Mouse (Mus musculus) CH12.LX (cell line): ENCODE measurements around the gene Rab17. TPM values are rescaled to one million over a fixed set of nuclear protein-coding genes. Genes with fewer than 3 reads are reported as not detected.

Experiments
- DNase-seq: peaks from one replicate; pipeline ENCODE4 v3.0.0-alpha.2; 2013; ENCODE audit errors: extremely low read depth
- H3K27ac ChIP-seq: 2 replicates; pipeline ENCODE4 v1.5.1; 2012; ENCODE audit warnings: low read depth, mild to moderate bottlenecking, control low read depth, moderate library complexity; ENCODE audit not compliant: insufficient read depth
- H3K27me3 ChIP-seq: replicated peaks from 2 replicates; pipeline ENCODE3; 2012; ENCODE audit warnings: inconsistent platforms
- H3K36me3 ChIP-seq, 2 experiments: replicated peaks in 1 of 2; 2 replicates each; pipeline versions ENCODE3 to v1.6.1; 2012; ENCODE audit warnings: inconsistent platforms in 1 of 2, low read length in 1 of 2, mild to moderate bottlenecking in 1 of 2, mixed read lengths in 1 of 2, moderate library complexity in 1 of 2; ENCODE audit not compliant: control insufficient read depth in 1 of 2, insufficient read depth in 1 of 2
- H3K4me1 ChIP-seq, 2 experiments: 2 replicates each; pipeline ENCODE4 v1.6.1; 2012; ENCODE audit warnings: inconsistent platforms in 1 of 2, moderate library complexity in 1 of 2; ENCODE audit not compliant: insufficient read depth in 2 of 2, control insufficient read depth in 1 of 2
- H3K4me2 ChIP-seq: 2 replicates; pipeline ENCODE4 v1.6.1; 2012; ENCODE audit warnings: low read depth, mild to moderate bottlenecking, control low read depth; ENCODE audit not compliant: poor library complexity, insufficient read depth, severe bottlenecking
- H3K4me3 ChIP-seq, 3 experiments: fragments of 150-350 bp in 1 of 3; sonication (generic) in 1 of 3; replicated peaks in 1 of 3; 2 replicates each; pipeline versions ENCODE3 to v1.5.1; 2011 to 2012; ENCODE audit warnings: low read depth in 2 of 3, low read length in 2 of 3, mild to moderate bottlenecking in 2 of 3, moderate library complexity in 2 of 3, control low read depth in 1 of 3, improper control_type of control experiment in 1 of 3, inconsistent platforms in 1 of 3, mixed read lengths in 1 of 3; ENCODE audit not compliant: poor library complexity in 1 of 3
- H3K79me2 ChIP-seq: replicated peaks from 2 replicates; pipeline ENCODE4 v1.6.1; 2012; ENCODE audit warnings: mild to moderate bottlenecking, moderate library complexity; ENCODE audit not compliant: control insufficient read depth, poor library complexity, insufficient read depth, severe bottlenecking; ENCODE audit errors: extremely low read depth
- H3K9ac ChIP-seq: 2 replicates; pipeline ENCODE4 v1.6.1; 2012; ENCODE audit warnings: low read depth, mild to moderate bottlenecking, control low read depth, moderate library complexity; ENCODE audit not compliant: insufficient read depth
- H3K9me3 ChIP-seq: replicated peaks from 2 replicates; pipeline ENCODE3; 2012; ENCODE audit warnings: low read length, inconsistent platforms, mixed read lengths
- BHLHE40 ChIP-seq: IDR thresholded peaks from 2 replicates; pipeline ENCODE4 v1.6.1; 2011; ENCODE audit warnings: mild to moderate bottlenecking, low read depth, low read length, improper control_type of control experiment
- CHD1 ChIP-seq: IDR thresholded peaks from 2 replicates; pipeline ENCODE4 v1.6.1; 2012; ENCODE audit warnings: low read depth, low read length, improper control_type of control experiment, inconsistent platforms
- CHD2 ChIP-seq: IDR thresholded peaks from 2 replicates; pipeline ENCODE4 v1.6.1; 2011; ENCODE audit warnings: low read length, improper control_type of control experiment
- E2F4 ChIP-seq: IDR thresholded peaks from 2 replicates; pipeline ENCODE4 v1.6.1; 2011; ENCODE audit warnings: low read depth, low read length, improper control_type of control experiment; ENCODE audit not compliant: insufficient replicate concordance
- ELF1 ChIP-seq: IDR thresholded peaks from 2 replicates; pipeline ENCODE4 v1.6.1; 2014; ENCODE audit warnings: low read depth, mild to moderate bottlenecking, inconsistent platforms, low read length, improper control_type of control experiment
- EP300 ChIP-seq: IDR thresholded peaks from 2 replicates; pipeline ENCODE4 v1.6.1; 2011; ENCODE audit warnings: low read length, improper control_type of control experiment
- ETS1 ChIP-seq: conservative IDR thresholded peaks from 2 replicates; pipeline ENCODE4 v1.6.1; 2012; ENCODE audit warnings: low read depth, mild to moderate bottlenecking, inconsistent platforms, low read length, improper control_type of control experiment, moderate library complexity
- GABPA ChIP-seq: IDR thresholded peaks from 2 replicates; pipeline ENCODE4 v1.6.1; 2012; ENCODE audit warnings: low read depth, low read length, improper control_type of control experiment, inconsistent platforms; ENCODE audit not compliant: insufficient replicate concordance
- HCFC1 ChIP-seq: IDR thresholded peaks from 2 replicates; pipeline ENCODE4 v1.6.1; 2012; ENCODE audit warnings: low read depth, mild to moderate bottlenecking, inconsistent platforms, low read length, improper control_type of control experiment
- IRF4 ChIP-seq: IDR thresholded peaks from 2 replicates; pipeline ENCODE4 v1.6.1; 2014; ENCODE audit warnings: low read depth, mild to moderate bottlenecking, inconsistent platforms, low read length, improper control_type of control experiment
- JUN ChIP-seq: IDR thresholded peaks from 2 replicates; pipeline ENCODE4 v1.6.1; 2011; ENCODE audit warnings: low read depth, mild to moderate bottlenecking, low read length, improper control_type of control experiment, moderate library complexity; ENCODE audit not compliant: insufficient read depth
- JUND ChIP-seq: conservative IDR thresholded peaks from 2 replicates; pipeline ENCODE4 v1.6.1; 2011; ENCODE audit warnings: low read depth, low read length, improper control_type of control experiment
- KAT2A ChIP-seq: IDR thresholded peaks from 2 replicates; pipeline ENCODE4 v1.6.1; 2012; ENCODE audit warnings: low read length, improper control_type of control experiment, inconsistent platforms; ENCODE audit not compliant: insufficient replicate concordance
- MAFK ChIP-seq: IDR thresholded peaks from 2 replicates; pipeline ENCODE4 v1.6.1; 2011; ENCODE audit warnings: low read length, improper control_type of control experiment; ENCODE audit not compliant: insufficient replicate concordance
- MAX ChIP-seq: IDR thresholded peaks from 2 replicates; pipeline ENCODE4 v1.6.1; 2011; ENCODE audit warnings: low read length, improper control_type of control experiment
- MAZ ChIP-seq: IDR thresholded peaks from 2 replicates; pipeline ENCODE4 v1.6.1; 2012; ENCODE audit warnings: low read depth, mild to moderate bottlenecking, inconsistent platforms, low read length, improper control_type of control experiment, moderate library complexity
- MEF2A ChIP-seq: IDR thresholded peaks from 2 replicates; pipeline ENCODE4 v1.6.1; 2014; ENCODE audit warnings: low read depth, mild to moderate bottlenecking, inconsistent platforms, low read length, improper control_type of control experiment, borderline replicate concordance
- MYC ChIP-seq: IDR thresholded peaks from 2 replicates; pipeline ENCODE4 v1.6.1; 2011; ENCODE audit warnings: low read depth, mild to moderate bottlenecking, improper control_type of control experiment, low read length
- NELFE ChIP-seq: IDR thresholded peaks from 2 replicates; pipeline ENCODE4 v1.6.1; 2011; ENCODE audit warnings: low read depth, low read length, improper control_type of control experiment
- NRF1 ChIP-seq: IDR thresholded peaks from 2 replicates; pipeline ENCODE4 v1.6.1; 2014; ENCODE audit warnings: low read depth, mild to moderate bottlenecking, inconsistent platforms, low read length, improper control_type of control experiment, moderate library complexity
- PAX5 ChIP-seq: IDR thresholded peaks from 2 replicates; pipeline ENCODE4 v1.6.1; 2012; ENCODE audit warnings: low read length, inconsistent platforms, mixed read lengths
- POLR2A ChIP-seq: IDR thresholded peaks from 2 replicates; pipeline ENCODE4 v1.6.1; 2011; ENCODE audit warnings: low read depth, mild to moderate bottlenecking, improper control_type of control experiment, low read length
- POLR2AphosphoS2 ChIP-seq: IDR thresholded peaks from 2 replicates; pipeline ENCODE4 v1.6.1; 2011; ENCODE audit warnings: low read depth, low read length, improper control_type of control experiment
- RAD21 ChIP-seq: IDR thresholded peaks from 2 replicates; pipeline ENCODE4 v1.6.1; 2011; ENCODE audit warnings: low read depth, mild to moderate bottlenecking, low read length, improper control_type of control experiment, moderate library complexity
- SMC3 ChIP-seq: IDR thresholded peaks from 2 replicates; pipeline ENCODE4 v1.6.1; 2011; ENCODE audit warnings: low read depth, low read length, improper control_type of control experiment
- TCF12 ChIP-seq: IDR thresholded peaks from 2 replicates; pipeline ENCODE4 v1.6.1; 2014; ENCODE audit warnings: low read depth, mild to moderate bottlenecking, inconsistent platforms, low read length, improper control_type of control experiment
- UBTF ChIP-seq: IDR thresholded peaks from 2 replicates; pipeline ENCODE4 v1.6.1; 2012; ENCODE audit warnings: low read depth, mild to moderate bottlenecking, inconsistent platforms, low read length, improper control_type of control experiment, moderate library complexity
- USF1 ChIP-seq: IDR thresholded peaks from 2 replicates; pipeline ENCODE4 v1.6.1; 2014; ENCODE audit warnings: low read depth, mild to moderate bottlenecking, inconsistent platforms, low read length, improper control_type of control experiment
- ZC3H11A ChIP-seq: IDR thresholded peaks from 2 replicates; pipeline ENCODE4 v1.6.1; 2012; ENCODE audit warnings: low read depth, mild to moderate bottlenecking, inconsistent platforms, low read length, improper control_type of control experiment
- ZKSCAN1 ChIP-seq: IDR thresholded peaks from 2 replicates; pipeline ENCODE4 v1.6.1; 2012; ENCODE audit warnings: low read depth, inconsistent platforms, low read length, improper control_type of control experiment, borderline replicate concordance
- ZMIZ1 ChIP-seq: IDR thresholded peaks from 2 replicates; pipeline ENCODE4 v1.6.1; 2012; ENCODE audit warnings: low read depth, mild to moderate bottlenecking, inconsistent platforms, low read length, improper control_type of control experiment
- ZNF384 ChIP-seq: IDR thresholded peaks from 2 replicates; pipeline ENCODE4 v1.6.1; 2012; ENCODE audit warnings: low read depth, low read length, improper control_type of control experiment, inconsistent platforms
- dilution Hi-C: fragments of 300-500 bp; cut with MboI; formaldehyde crosslinking; loops from 2 replicates; pipeline ENCODE4 v1.14.3; 2020; ENCODE audit warnings: low sequenced_read_pairs; ENCODE audit not compliant: extremely low pct_unique_long_range_greater_than_20kb, extremely low pct_ligation_motif_present
- in situ Hi-C: fragments of 300-500 bp; cut with MboI; formaldehyde crosslinking; loops from 3 replicates; pipeline ENCODE4 v1.14.3; 2019; ENCODE audit warnings: low sequenced_read_pairs, low pct_ligation_motif_present, low pct_unique_long_range_greater_than_20kb, mixed read lengths
- polyA plus RNA-seq: library from polyadenylated mRNA; unstranded; fragments of >175 nt; gene quantifications from 2 replicates; pipeline ENCODE4 v1.2.1, GENCODE M21; 2012; ENCODE audit warnings: low read depth; ENCODE audit not compliant: insufficient read length
- total RNA-seq, 2 experiments: library from RNA; depleted of rRNA; stranded (reverse); fragments of 300-350 nt in 1 of 2; fragments of >200 nt in 1 of 2; gene quantifications; 2 replicates each; pipeline ENCODE4 v1.2.3; 2012 to 2014

Rab17 gene
- total and polyA plus RNA-seq, 3 experiments: 0.15 to 0.64 (median 0.59) TPM

- H3K9me3 ChIP-seq: no peaks in the 10 kb centered on the region
- no peak overlapping the region for H3K4me2 ChIP-seq
- dilution Hi-C loops (no loop called here), in situ Hi-C loops (loop anchor here (5.0 to 10.0 kb wide), 2 partner anchors 129 to 271 kb away; no protein-coding TSS in a partner anchor)
- no peak for DNase-seq
- no peak overlapping the region for H3K4me3 ChIP-seq
- H3K9ac ChIP-seq: no peak overlapping the region
- no peak overlapping the region for H3K27ac ChIP-seq
- H3K4me1 ChIP-seq: peaks cover 0 to 4% of the 10 kb centered on the region in 2 experiments; a peak in 1 of 4 replicates
- H3K27me3 ChIP-seq: peaks cover 37% of the 10 kb centered on the region
- no peaks in the 10 kb centered on the region for H3K79me2 ChIP-seq
- TF ChIP-seq UBTF: no peak
- TF ChIP-seq JUN: no peak
- no peak for TF ChIP-seq ZC3H11A
- no peak for TF ChIP-seq NELFE
- TF ChIP-seq IRF4: no peak
- TF ChIP-seq BHLHE40: no peak
- TF ChIP-seq JUND: no peak
- TF ChIP-seq POLR2A: no peak
- no peak for TF ChIP-seq MAX
- TF ChIP-seq USF1: no peak
- TF ChIP-seq SMC3: no peak
- TF ChIP-seq RAD21: no peak
- TF ChIP-seq MYC: no peak
- H3K36me3 ChIP-seq: no peaks in the 10 kb centered on the region
Measured at GRCm38 (mm10) chr1:90973574-90973911, 4.1 kb upstream of the Rab17 start.

GRCm38 (mm10) chr1:90972911-90973573, 3.6 kb upstream of the Rab17 start:
- DNase-seq: peak; percentile 66
- no peak overlapping the region for H3K4me2 ChIP-seq
- H3K27ac ChIP-seq: no peak overlapping the region
- peaks cover 40% of the 10 kb centered on the region for H3K27me3 ChIP-seq
- H3K4me3 ChIP-seq: no peak overlapping the region
- H3K4me1 ChIP-seq: peaks cover 0 to 4% of the 10 kb centered on the region in 2 experiments; a peak in 1 of 4 replicates
- dilution Hi-C loops (no loop called here), in situ Hi-C loops (loop anchor here (5.0 to 10.0 kb wide), 2 partner anchors 129 to 272 kb away; no protein-coding TSS in a partner anchor)
- H3K9ac ChIP-seq: no peak overlapping the region
- no peaks in the 10 kb centered on the region for H3K79me2 ChIP-seq
- no peaks in the 10 kb centered on the region for H3K36me3 ChIP-seq
- H3K9me3 ChIP-seq: no peaks in the 10 kb centered on the region
- TF ChIP-seq MEF2A: no peak
- no peak for TF ChIP-seq MAX
- TF ChIP-seq TCF12: no peak
- TF ChIP-seq ZMIZ1: no peak
- TF ChIP-seq KAT2A: no peak
- no peak for TF ChIP-seq ZNF384
- TF ChIP-seq PAX5: no peak
- TF ChIP-seq GABPA: no peak
- no peak for TF ChIP-seq POLR2AphosphoS2
- no peak for TF ChIP-seq E2F4
- no peak for TF ChIP-seq HCFC1
- TF ChIP-seq JUN: no peak
- no peak for TF ChIP-seq USF1
- peak; percentile 69; the same call in 1 of the 2 replicates for TF ChIP-seq MYC
- no peak for TF ChIP-seq CHD2
- TF ChIP-seq EP300: no peak
- TF ChIP-seq ZKSCAN1: no peak
- no peak; the same call in 1 of the 2 replicates for TF ChIP-seq MAZ
- no peak for TF ChIP-seq ETS1
- TF ChIP-seq IRF4: no peak
- peak; percentile 52 for TF ChIP-seq NRF1
- no peak for TF ChIP-seq MAFK
- peak; percentile 97 for TF ChIP-seq RAD21
- peak; percentile 33; the same call in 1 of the 2 replicates for TF ChIP-seq ELF1
- no peak for TF ChIP-seq CHD1
